Mouse (Mus musculus): ENCODE data around the gene Ucp2. TPM values are rescaled to one million over a fixed set of nuclear protein-coding genes. Genes with fewer than 3 reads are reported as not detected.

Gene Ucp2
- polyA plus RNA-seq, 1 experiment from 2014 or later: 245 TPM

Other genes with a start within 250 kb of the Ucp2 start
- gene P4ha3, start 207.8 kb upstream of the Ucp2 start, polyA plus RNA-seq (2016; fragmentation: Nextera tagmentation; extraction: Ambion mirVana): 13.8 and 15.4 TPM in 2 replicates
- 20.0 and 20.1 TPM in 2 replicates for gene C2cd3, start 121.1 kb upstream of the Ucp2 start, polyA plus RNA-seq (2016; fragmentation: Nextera tagmentation; extraction: Ambion mirVana)
- gene Ppme1, start 121.0 kb upstream of the Ucp2 start, polyA plus RNA-seq (2016; fragmentation: Nextera tagmentation; extraction: Ambion mirVana): 52.5 and 55.6 TPM in 2 replicates
- gene Ucp3, start 20.3 kb upstream of the Ucp2 start, polyA plus RNA-seq (2016; fragmentation: Nextera tagmentation; extraction: Ambion mirVana): 0.10 and 0.20 TPM in 2 replicates
- gene Dnajb13, start 21.6 kb downstream of the Ucp2 start, polyA plus RNA-seq (2016; fragmentation: Nextera tagmentation; extraction: Ambion mirVana): 0.10 and 0.28 TPM in 2 replicates
- 18.9 and 19.2 TPM in 2 replicates for gene Coa4, start 43.7 kb downstream of the Ucp2 start, polyA plus RNA-seq (2016; fragmentation: Nextera tagmentation; extraction: Ambion mirVana)
- 122 and 124 TPM in 2 replicates for gene Rab6a, start 114.1 kb downstream of the Ucp2 start, polyA plus RNA-seq (2016; fragmentation: Nextera tagmentation; extraction: Ambion mirVana)
- gene Mrpl48, start 115.0 kb downstream of the Ucp2 start, polyA plus RNA-seq (2016; fragmentation: Nextera tagmentation; extraction: Ambion mirVana): 74.3 and 76.2 TPM in 2 replicates
- 1.4 and 1.9 TPM in 2 replicates for gene Plekhb1, start 169.1 kb downstream of the Ucp2 start, polyA plus RNA-seq (2016; fragmentation: Nextera tagmentation; extraction: Ambion mirVana)
- 31.4 and 31.6 TPM in 2 replicates for gene Fam168a, start 213.3 kb downstream of the Ucp2 start, polyA plus RNA-seq (2016; fragmentation: Nextera tagmentation; extraction: Ambion mirVana)

Measured in heart, embryonic 12.5 days (tissue).